Mouse (Mus musculus) heart, postnatal 0 days (tissue): ENCODE measurements around the gene Gmeb2. TPM values are rescaled to one million over a fixed set of nuclear protein-coding genes. Genes with fewer than 3 reads are reported as not detected.

Experiments used
- ATAC-seq: fragments of 200-750 bp; cut with Nextera tagmentation; 2 replicates; pipeline ENCODE4 v1.8.0; 2017; ENCODE audit warnings: low read depth, moderate number of reproducible peaks, moderate library complexity; ENCODE audit not compliant: insufficient read depth
- DNase-seq: peaks from one replicate; pipeline ENCODE4 v3.0.0-alpha.2; 2016; ENCODE audit warnings: low spot score
- H3K27ac ChIP-seq: fragments of 300-500 bp; sonication (generic); 2 replicates; pipeline ENCODE4 v1.5.1; 2014; ENCODE audit warnings: low read depth, mild to moderate bottlenecking
- H3K27me3 ChIP-seq: fragments of 300-500 bp; sonication (generic); 2 replicates; pipeline ENCODE4 v1.6.1; 2014; ENCODE audit warnings: low read length, mixed read lengths; ENCODE audit not compliant: control insufficient read depth, insufficient read depth
- H3K36me3 ChIP-seq: fragments of 300-500 bp; sonication (generic); replicated peaks from 2 replicates; pipeline ENCODE4 v1.6.1; 2014; ENCODE audit warnings: low read length, mixed read lengths; ENCODE audit not compliant: control insufficient read depth, insufficient read depth
- H3K4me1 ChIP-seq: fragments of 300-500 bp; sonication (generic); 2 replicates; pipeline ENCODE4 v1.6.1; 2014; ENCODE audit warnings: antibody characterized with exemption; ENCODE audit not compliant: control insufficient read depth, insufficient read depth
- H3K4me2 ChIP-seq: fragments of 300-500 bp; sonication (generic); 2 replicates; pipeline ENCODE4 v1.6.1; 2014; ENCODE audit warnings: low read depth, mild to moderate bottlenecking, low read length, moderate library complexity
- H3K4me3 ChIP-seq: fragments of 300-500 bp; sonication (generic); 2 replicates; pipeline ENCODE4 v1.5.1; 2014; ENCODE audit warnings: low read depth, low read length
- H3K9ac ChIP-seq: fragments of 300-500 bp; sonication (generic); replicated peaks from 2 replicates; pipeline ENCODE4 v1.6.1; 2014; ENCODE audit warnings: low read depth, low read length, mixed read lengths
- H3K9me3 ChIP-seq: fragments of 300-500 bp; sonication (generic); replicated peaks from 2 replicates; pipeline ENCODE4 v1.6.1; 2016; ENCODE audit warnings: low read length; ENCODE audit not compliant: control insufficient read depth
- CTCF ChIP-seq: IDR thresholded peaks from 2 replicates; pipeline ENCODE4 v1.5.1; 2016; ENCODE audit warnings: antibody characterized with exemption, control low read depth, low read depth
- EP300 ChIP-seq: IDR thresholded peaks from 2 replicates; pipeline ENCODE4 v1.6.1; 2016; ENCODE audit warnings: antibody characterized with exemption, low read depth
- WGBS: fragments of 180-500 bp; shearing (Covaris S2); extraction: QIAGEN DNeasy Blood & Tissue Kit; methylation state at CpG from one replicate; pipeline ENCODE4 v1.1.7; 2014; 5-methylcytosine and 5-hydroxymethylcytosine counted together
- polyA plus RNA-seq: library from polyadenylated mRNA; unstranded; fragments of >200 nt; fragmentation: Nextera tagmentation; extraction: Ambion mirVana; gene quantifications from 2 replicates; pipeline ENCODE4 v1.2.1, GENCODE M21; 2015
- total RNA-seq: library from RNA; depleted of rRNA; stranded (reverse); fragments of >200 nt; gene quantifications from 2 replicates; pipeline ENCODE4 v1.2.3, GENCODE M21; 2014; ENCODE audit warnings: low replicate concordance

Gmeb2 gene
- total and polyA plus RNA-seq, 2 experiments from 2014 or later = 4.6 to 13.5 TPM

DNA sequence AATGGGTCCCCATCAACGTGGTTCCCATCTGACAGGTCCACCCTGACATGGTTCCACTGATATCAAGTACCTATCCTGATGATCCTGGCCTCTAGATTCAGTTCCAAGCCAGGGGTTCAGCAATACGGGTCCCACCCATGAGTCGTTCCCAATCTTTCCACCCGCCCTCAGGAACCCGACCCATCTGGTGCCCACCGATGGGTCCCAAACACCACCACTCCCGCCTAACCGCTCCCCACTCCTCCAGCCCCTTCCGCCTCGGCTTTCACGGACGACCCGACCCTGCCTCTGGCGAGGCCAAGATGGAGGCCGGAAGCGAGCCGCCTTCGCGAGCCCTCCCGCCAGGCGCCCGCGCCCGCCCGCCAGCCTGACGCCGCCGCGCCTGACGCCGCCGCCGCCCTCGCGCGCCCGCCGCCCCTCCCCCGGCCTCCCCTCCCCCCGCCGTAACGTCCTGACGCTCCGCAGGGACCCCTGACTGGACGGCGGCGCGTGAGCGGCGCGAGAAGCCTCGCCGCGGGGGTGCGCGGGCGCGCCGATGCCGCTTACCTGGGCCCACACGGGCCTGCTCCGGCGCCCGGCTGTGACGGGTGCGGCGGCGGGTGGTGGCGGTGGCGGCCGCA is 387 bp downstream of the Gmeb2 start:
- ATAC-seq = peak; percentile 89
- Histone ChIP-seq H3K4me1 (peaks cover 13% of the 10 kb centered on the region), H3K4me2 (peak overlapping the region; percentile 67), H3K9ac (peak overlapping the region; percentile 92), H3K27me3 (no peaks in the 10 kb centered on the region), H3K9me3 (no peaks in the 10 kb centered on the region), H3K36me3 (no peaks in the 10 kb centered on the region; the same call in 1 of the 2 replicates), H3K27ac (peak overlapping the region; percentile 93), H3K4me3 (peak overlapping the region; percentile 81)
- TF ChIP-seq EP300 (no peak), CTCF (no peak)
- 0% methylated on average over 20 of the region's 71 CpGs for WGBS
- peak; percentile 73 for DNase-seq

DNA sequence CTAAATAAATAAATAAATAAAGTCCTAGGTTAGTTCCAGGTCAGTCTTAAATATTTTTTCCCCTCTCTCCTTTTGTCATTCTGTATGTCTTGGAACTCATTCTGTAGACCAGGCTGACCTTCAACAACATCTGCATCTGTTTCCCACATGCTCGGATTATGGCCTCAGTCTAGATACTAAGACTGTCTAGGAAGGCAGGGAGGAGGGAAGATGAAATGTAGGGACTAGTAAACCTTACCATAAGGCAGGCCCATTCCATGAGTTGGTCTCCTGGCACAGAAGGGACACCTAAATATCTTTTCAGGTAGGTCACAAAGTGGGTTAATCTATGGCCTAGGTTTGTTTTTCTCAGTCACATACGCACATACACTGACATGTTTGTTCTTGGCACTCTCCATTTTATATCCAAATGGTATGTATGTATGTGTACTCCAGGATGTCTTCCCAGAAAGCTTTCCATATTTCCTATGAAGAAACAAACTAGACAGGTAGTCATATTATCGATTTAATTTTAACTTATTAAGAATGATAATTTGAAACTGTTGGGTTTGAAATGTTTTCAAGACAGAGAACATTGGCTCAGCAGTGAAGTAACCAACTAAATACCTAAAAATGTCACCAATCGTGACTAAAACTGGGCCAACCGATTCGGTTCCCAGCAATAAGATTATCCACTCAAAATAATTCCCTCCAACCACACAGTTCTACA is 1.1 kb downstream of the Gmeb2 start:
- 52% methylated on average over 6 of the region's 6 CpGs for WGBS
- peaks cover 13% of the 10 kb centered on the region for H3K4me1 ChIP-seq
- H3K27me3 ChIP-seq = no peaks in the 10 kb centered on the region
- H3K4me2 ChIP-seq = peak overlapping the region; percentile 67
- peak overlapping the region; percentile 81 for H3K4me3 ChIP-seq
- TF ChIP-seq CTCF (no peak), EP300 (no peak)
- no peaks in the 10 kb centered on the region; the same call in 1 of the 2 replicates for H3K36me3 ChIP-seq
- DNase-seq = no peak
- peak overlapping the region; percentile 93 for H3K27ac ChIP-seq
- H3K9me3 ChIP-seq = no peaks in the 10 kb centered on the region
- H3K9ac ChIP-seq = peak overlapping the region; percentile 92
- ATAC-seq = no peak

- DNase-seq = no peak
- Histone ChIP-seq H3K27ac (no peak overlapping the region), H3K9ac (no peak overlapping the region), H3K9me3 (no peaks in the 10 kb centered on the region), H3K4me1 (0 out of 2 replicates have a peak, but pooled peaks cover 4% of the 10 kb centered on the region), H3K4me2 (no peak overlapping the region), H3K4me3 (no peak overlapping the region), H3K36me3 (peaks cover 30% of the 10 kb centered on the region), H3K27me3 (no peaks in the 10 kb centered on the region)
- TF ChIP-seq CTCF (no peak), EP300 (no peak)
- WGBS = 51% methylated on average over 1 of the region's 1 CpGs
- ATAC-seq = no peak
Measured at GRCm38 (mm10) chr2:181279968-181280367, 7.9 kb downstream of the Gmeb2 start.

- DNase-seq (no peak), ATAC-seq (no peak)
- no peak overlapping the region for H3K27ac ChIP-seq
- H3K36me3 ChIP-seq = peaks cover 43% of the 10 kb centered on the region
- 72% methylated on average over 3 of the region's 3 CpGs for WGBS
- H3K27me3 ChIP-seq = no peaks in the 10 kb centered on the region
- TF ChIP-seq CTCF (no peak), EP300 (no peak)
- H3K9me3 ChIP-seq = no peaks in the 10 kb centered on the region
- H3K4me3 ChIP-seq = no peak overlapping the region
- 0 out of 2 replicates have a peak, but pooled peaks cover 4% of the 10 kb centered on the region for H3K4me1 ChIP-seq
- no peak overlapping the region for H3K4me2 ChIP-seq
- H3K9ac ChIP-seq = no peak overlapping the region
Measured at GRCm38 (mm10) chr2:181277866-181278265, 10.0 kb downstream of the Gmeb2 start.

- ATAC-seq (no peak), DNase-seq (no peak)
- H3K9ac ChIP-seq = no peak overlapping the region
- peaks cover 45% of the 10 kb centered on the region for H3K36me3 ChIP-seq
- WGBS = 56% methylated on average over 1 of the region's 1 CpGs
- no peak overlapping the region for H3K27ac ChIP-seq
- no peak overlapping the region for H3K4me2 ChIP-seq
- no peak for TF ChIP-seq EP300
- no peak for TF ChIP-seq CTCF
- H3K4me3 ChIP-seq = no peak overlapping the region
- no peaks in the 10 kb centered on the region for H3K9me3 ChIP-seq
- H3K4me1 ChIP-seq = 0 out of 2 replicates have a peak, but pooled peaks cover 4% of the 10 kb centered on the region
- no peaks in the 10 kb centered on the region for H3K27me3 ChIP-seq
Measured at GRCm38 (mm10) chr2:181276766-181277165, 11.1 kb downstream of the Gmeb2 start.
